10 mouse cellular contexts compared by ENCODE assay signal in genomic region chrX:102660712-102661111, GRCm38 (mm10). TPM values are rescaled to one million over a fixed set of nuclear protein-coding genes. Genes with fewer than 3 reads are reported as not detected.
DNase-seq lines count a peak whose midpoint lies in the region; ATAC-seq and TF ChIP-seq lines count a peak whose summit lies in the region.
"Had no signal": no experiment of that assay in that cellular context is flagged by ENCODE, and none has a peak within 500 bp of the region (broad histone marks: within the 10 kb centered on the region; RNA-seq: fewer than 3 reads in every experiment).

No protein-coding gene starts in this region.

- no peaks in the 10 kb centered on the region for H3K36me3 ChIP-seq in kidney, embryonic 14.5 days (ENCODE audit: control insufficient read depth, insufficient read depth, low read length)
- H3K36me3 ChIP-seq in MEL (ENCODE audit: control insufficient read depth in 1 of 2, insufficient read depth in 2 of 2, low read length in 2 of 2) = no peaks in the 10 kb centered on the region
- H3K36me3 ChIP-seq in forebrain, embryonic 13.5 days (ENCODE audit: poor library complexity, severe bottlenecking) = no peaks in the 10 kb centered on the region

- no peak overlapping the region for H3K4me2 ChIP-seq in kidney, embryonic 14.5 days (replicated peaks; ENCODE audit: low read depth, low read length)
- H3K4me2 ChIP-seq in forebrain, embryonic 13.5 days = no peak overlapping the region

- H3K9ac ChIP-seq in kidney, embryonic 14.5 days (ENCODE audit: low read depth, low read length) = no peak overlapping the region
- H3K9ac ChIP-seq in MEL (ENCODE audit: control insufficient read depth, low read depth, low read length, poor library complexity, severe bottlenecking) = no peak overlapping the region
- no peak overlapping the region for H3K9ac ChIP-seq in forebrain, embryonic 13.5 days

- 28% methylated on average over 3 of the region's 3 CpGs for WGBS in kidney, embryonic 14.5 days
- 18% methylated on average over 3 of the region's 3 CpGs for WGBS in forebrain, embryonic 13.5 days

- peak; percentile 61 for TF ChIP-seq RAD21 in MEL (IDR thresholded peaks at IDR 0.05; ENCODE audit: low read depth, low read length)

- no peak for ATAC-seq in CD4-positive, CD25-positive, alpha-beta regulatory T cell, adult 4 months
- ATAC-seq in kidney, embryonic 14.5 days (ENCODE audit: low FRiP score, low TSS enrichment) = no peak
- no peak for ATAC-seq in forebrain, embryonic 13.5 days

- peak in 2 of 3 experiments; percentile 28 to 67; a peak in 4 of 6 replicates for TF ChIP-seq CTCF in MEL (IDR thresholded peaks at IDR 0.05 in 2 of 3, conservative IDR thresholded peaks at IDR 0.05 in 1 of 3; ENCODE audit: control insufficient read depth in 1 of 3, insufficient read depth in 1 of 3, low read depth in 2 of 3, low read length in 3 of 3, poor library complexity in 1 of 3, severe bottlenecking in 1 of 3)

- no peak for TF ChIP-seq POLR2A in MEL (IDR thresholded peaks at IDR 0.05; ENCODE audit: control insufficient read depth in 1 of 2, insufficient read depth in 1 of 2, low read depth in 1 of 2, low read length in 2 of 2, poor library complexity in 1 of 2)

- H3K4me3 ChIP-seq in kidney, embryonic 14.5 days (ENCODE audit: low read length) = no peak overlapping the region
- H3K4me3 ChIP-seq in MEL (ENCODE audit: control insufficient read depth in 1 of 2, insufficient read depth in 1 of 2, low read depth in 2 of 2, low read length in 2 of 2) = no peak overlapping the region
- no peak overlapping the region for H3K4me3 ChIP-seq in forebrain, embryonic 13.5 days

- DNase-seq in CD4-positive, CD25-positive, alpha-beta regulatory T cell, adult 2 months (ENCODE audit: low read depth, low spot score) = peak; percentile 1
- peak; percentile 4 to 31 for DNase-seq in kidney, adult 8-10 months
- DNase-seq in MEL (ENCODE audit: low read depth, low spot score) = peak; percentile 42
- DNase-seq in kidney, postnatal 10 days = peak; percentile 32
- DNase-seq in urinary bladder, postnatal 25 days (ENCODE audit: low spot score) = no peak

- no peaks in the 10 kb centered on the region for H3K4me1 ChIP-seq in kidney, embryonic 14.5 days (ENCODE audit: control insufficient read depth, insufficient read depth, low read length)
- no peaks in the 10 kb centered on the region for H3K4me1 ChIP-seq in MEL (ENCODE audit: control insufficient read depth in 1 of 2, insufficient read depth in 2 of 2, low read length in 2 of 2)
- no peaks in the 10 kb centered on the region for H3K4me1 ChIP-seq in forebrain, embryonic 13.5 days

- H3K27ac ChIP-seq in kidney, embryonic 14.5 days (ENCODE audit: low read depth, low read length) = no peak overlapping the region
- no peak overlapping the region for H3K27ac ChIP-seq in MEL (ENCODE audit: control insufficient read depth, low read depth, low read length)
- H3K27ac ChIP-seq in forebrain, embryonic 13.5 days = no peak overlapping the region
- H3K27ac ChIP-seq: macrophage had no signal

- H3K27me3 ChIP-seq in kidney, embryonic 14.5 days (ENCODE audit: control insufficient read depth, insufficient read depth, low read length) = no peaks in the 10 kb centered on the region
- H3K27me3 ChIP-seq in MEL (ENCODE audit: control insufficient read depth in 1 of 2, insufficient read depth in 2 of 2, low read length in 2 of 2) = no peaks in the 10 kb centered on the region
- H3K27me3 ChIP-seq in forebrain, embryonic 13.5 days = 0 out of 2 replicates have a peak, but pooled peaks cover 2% of the 10 kb centered on the region

- no peaks in the 10 kb centered on the region for H3K79me2 ChIP-seq in MEL (ENCODE audit: control insufficient read depth, insufficient read depth, low read length, poor library complexity)

- TF ChIP-seq EP300 in MEL (IDR thresholded peaks at IDR 0.05; ENCODE audit: low read depth in 1 of 2, low read length in 2 of 2) = no peak

- H3K9me3 ChIP-seq in kidney, embryonic 14.5 days (ENCODE audit: control insufficient read depth, low read length) = no peaks in the 10 kb centered on the region
- no peaks in the 10 kb centered on the region for H3K9me3 ChIP-seq in MEL (replicated peaks; ENCODE audit: insufficient read depth, low read length)
- no peaks in the 10 kb centered on the region for H3K9me3 ChIP-seq in forebrain, embryonic 13.5 days (replicated peaks)

TF ChIP-seq in MEL, 35 proteins besides CTCF, POLR2A, EP300 and RAD21:
- no peak for TF ChIP-seq ZKSCAN1 (IDR thresholded peaks at IDR 0.05; ENCODE audit: low read depth, low read length)
- peak; percentile 72 for TF ChIP-seq SMC3 (IDR thresholded peaks at IDR 0.05; ENCODE audit: low read depth, low read length)
- peak; percentile 47 for TF ChIP-seq ZC3H11A (IDR thresholded peaks at IDR 0.05; ENCODE audit: low read depth, low read length)

RNA-seq across cellular contexts. Expression of gene Phka1, which starts 16.7 kb away (rescaled TPM):
- polyA plus RNA-seq in CD4-positive, CD25-positive, alpha-beta regulatory T cell, adult 4 months (2017; shearing (Covaris generic)) = under 1 TPM; 0.11 to 0.25 TPM
- polyA plus RNA-seq in kidney, embryonic 14.5 days (2014; fragmentation: Nextera tagmentation; extraction: Ambion mirVana) = 3.5 and 8.2 TPM in 2 replicates
- total RNA-seq in MEL (2012; rRNA removed) = 2.9 and 3.0 TPM in 2 replicates
- polyA plus RNA-seq in MEL (2012; ENCODE audit: insufficient read depth in 1 of 2, insufficient read length in 2 of 2, low read depth in 1 of 2, low replicate concordance in 2 of 2, missing spikeins in 1 of 2) = 1 to 10 TPM in 1 of 2 experiments, not detected in 1; 3.8 TPM
- polyA plus RNA-seq in forebrain, embryonic 13.5 days (2015; fragmentation: Nextera tagmentation; extraction: Ambion mirVana) = 4.8 and 5.6 TPM in 2 replicates

RNA-seq across cellular contexts. Expression of gene Gm3880, which starts 26.1 kb away (rescaled TPM):
- polyA plus RNA-seq in CD4-positive, CD25-positive, alpha-beta regulatory T cell, adult 4 months (2017; shearing (Covaris generic)) = not detected
- polyA plus RNA-seq in kidney, embryonic 14.5 days (2014; fragmentation: Nextera tagmentation; extraction: Ambion mirVana) = not detected in 2 replicates
- not detected in 2 replicates for total RNA-seq in MEL (2012; rRNA removed)
- polyA plus RNA-seq in MEL (2012; ENCODE audit: insufficient read depth in 1 of 2, insufficient read length in 2 of 2, low read depth in 1 of 2, low replicate concordance in 2 of 2, missing spikeins in 1 of 2) = not detected
- not detected in 2 replicates for polyA plus RNA-seq in forebrain, embryonic 13.5 days (2015; fragmentation: Nextera tagmentation; extraction: Ambion mirVana)
- total RNA-seq: hematopoietic stem cell, adult 5-6 weeks had no signal
- polyA plus RNA-seq: macrophage had no signal

RNA-seq across cellular contexts. Expression of gene Gm9112, which starts 46.7 kb away (rescaled TPM):
- not detected for polyA plus RNA-seq in CD4-positive, CD25-positive, alpha-beta regulatory T cell, adult 4 months (2017; shearing (Covaris generic))
- not detected in 2 replicates for polyA plus RNA-seq in kidney, embryonic 14.5 days (2014; fragmentation: Nextera tagmentation; extraction: Ambion mirVana)
- not detected in 2 replicates for total RNA-seq in MEL (2012; rRNA removed)
- not detected for polyA plus RNA-seq in MEL (2012; ENCODE audit: insufficient read depth in 1 of 2, insufficient read length in 2 of 2, low read depth in 1 of 2, low replicate concordance in 2 of 2, missing spikeins in 1 of 2)
- polyA plus RNA-seq in forebrain, embryonic 13.5 days (2015; fragmentation: Nextera tagmentation; extraction: Ambion mirVana) = not detected in 2 replicates
- total RNA-seq: hematopoietic stem cell, adult 5-6 weeks had no signal
- polyA plus RNA-seq: macrophage had no signal

RNA-seq across cellular contexts. Expression of gene Dmrtc1b, which starts 47.0 kb away (rescaled TPM):
- polyA plus RNA-seq in CD4-positive, CD25-positive, alpha-beta regulatory T cell, adult 4 months (2017; shearing (Covaris generic)) = not detected
- 0.16 TPM in 1 of 2 replicates, not detected in the other for polyA plus RNA-seq in kidney, embryonic 14.5 days (2014; fragmentation: Nextera tagmentation; extraction: Ambion mirVana)
- total RNA-seq in MEL (2012; rRNA removed) = not detected in 2 replicates
- not detected for polyA plus RNA-seq in MEL (2012; ENCODE audit: insufficient read depth in 1 of 2, insufficient read length in 2 of 2, low read depth in 1 of 2, low replicate concordance in 2 of 2, missing spikeins in 1 of 2)
- not detected in 2 replicates for polyA plus RNA-seq in forebrain, embryonic 13.5 days (2015; fragmentation: Nextera tagmentation; extraction: Ambion mirVana)
- total RNA-seq: hematopoietic stem cell, adult 5-6 weeks had no signal
- polyA plus RNA-seq: macrophage had no signal
